8 mouse cellular contexts compared by ENCODE assay signal in genomic region chr4:133601721-133602218, GRCm38 (mm10). TPM values are rescaled to one million over a fixed set of nuclear protein-coding genes. Genes with fewer than 3 reads are reported as not detected.
DNase-seq lines count a peak whose midpoint lies in the region; ATAC-seq and TF ChIP-seq lines count a peak whose summit lies in the region.

Gene Sfn, minus strand, starts transcription at chr4:133602168.

- peaks cover 23% of the 10 kb centered on the region for H3K27me3 ChIP-seq in heart, embryonic 16.5 days (ENCODE audit: control insufficient read depth, insufficient read depth, low read length)
- no peaks in the 10 kb centered on the region for H3K27me3 ChIP-seq in stomach, postnatal 0 days (ENCODE audit: control insufficient read depth, insufficient read depth, low read length)

- no peak within 1 kb of the TSS for H3K27ac ChIP-seq in layer of hippocampus, adult 2 months
- H3K27ac ChIP-seq in heart, embryonic 16.5 days (ENCODE audit: low read length), result no peak within 1 kb of the TSS
- peak within 1 kb of the TSS; percentile 85 for H3K27ac ChIP-seq in stomach, postnatal 0 days (replicated peaks)

- TF ChIP-seq EP300 in stomach, postnatal 0 days (optimal IDR thresholded peaks at IDR 0.05), result no peak

- peaks cover 8% of the 10 kb centered on the region for H3K4me1 ChIP-seq in heart, embryonic 16.5 days (ENCODE audit: control insufficient read depth, insufficient read depth, low read length)
- H3K4me1 ChIP-seq in stomach, postnatal 0 days (replicated peaks; ENCODE audit: control insufficient read depth, insufficient read depth), result 0 out of 2 replicates have a peak, but pooled peaks cover 2% of the 10 kb centered on the region

- H3K4me3 ChIP-seq in layer of hippocampus, adult 2 months, result no peak within 1 kb of the TSS
- peak within 1 kb of the TSS; percentile 36 for H3K4me3 ChIP-seq in heart, embryonic 16.5 days (ENCODE audit: low read length)
- peak within 1 kb of the TSS; percentile 37 for H3K4me3 ChIP-seq in stomach, postnatal 0 days (ENCODE audit: low read depth, low read length)

- peaks cover 3% of the 10 kb centered on the region; the same call in 1 of the 2 replicates for H3K36me3 ChIP-seq in heart, embryonic 16.5 days (ENCODE audit: control insufficient read depth, insufficient read depth)
- H3K36me3 ChIP-seq in stomach, postnatal 0 days (ENCODE audit: control insufficient read depth, insufficient read depth, low read length), result peaks cover 5% of the 10 kb centered on the region; the same call in 1 of the 2 replicates

- peak; percentile 71 for TF ChIP-seq CTCF in layer of hippocampus, adult 2 months (conservative IDR thresholded peaks at IDR 0.05)
- peak; percentile 80 for TF ChIP-seq CTCF in stomach, postnatal 0 days (IDR thresholded peaks at IDR 0.05; ENCODE audit: low read depth)

- DNase-seq in layer of hippocampus, adult 2 months (ENCODE audit: low spot score in 2 of 2), result no peak
- DNase-seq in layer of hippocampus, adult 8-10 months (ENCODE audit: low spot score in 2 of 2), result no peak
- peak; percentile 44 to 48 for DNase-seq in cerebellum, postnatal 36 days
- DNase-seq in kidney, postnatal 14 days, result peak; percentile 79
- DNase-seq in lung, postnatal 4 days, result peak; percentile 80 to 89
- peak; percentile 94 for DNase-seq in stomach, postnatal 0 days (ENCODE audit: low spot score)
- no peak for DNase-seq in layer of hippocampus, adult 9-11 months

- 3% methylated on average over 16 of the region's 16 CpGs for WGBS in heart, embryonic 16.5 days
- WGBS in stomach, postnatal 0 days, result 5% methylated on average over 16 of the region's 16 CpGs

- H3K4me2 ChIP-seq in heart, embryonic 16.5 days (ENCODE audit: low read depth, low read length), result peak within 1 kb of the TSS; percentile 55
- peak within 1 kb of the TSS; percentile 42 for H3K4me2 ChIP-seq in stomach, postnatal 0 days (replicated peaks; ENCODE audit: low read depth)

- no peaks in the 10 kb centered on the region for H3K9me3 ChIP-seq in heart, embryonic 16.5 days (replicated peaks; ENCODE audit: control insufficient read depth, low read length)
- no peaks in the 10 kb centered on the region for H3K9me3 ChIP-seq in stomach, postnatal 0 days (ENCODE audit: control insufficient read depth, low read length)

- H3K9ac ChIP-seq in heart, embryonic 16.5 days (ENCODE audit: low read length), result no peak within 1 kb of the TSS
- peak within 1 kb of the TSS; percentile 58 for H3K9ac ChIP-seq in stomach, postnatal 0 days (ENCODE audit: low read length)

- ATAC-seq in heart, embryonic 16.5 days (replicated peaks; ENCODE audit: extremely low read depth, insufficient read depth, low FRiP score), result no peak
- peak; percentile 82 for ATAC-seq in stomach, postnatal 0 days (ENCODE audit: low FRiP score, low TSS enrichment)

RNA-seq across cellular contexts. Expression of gene Sfn, which starts in this region (rescaled TPM):
- total RNA-seq in layer of hippocampus, adult 2 months (2021), result 1 to 10 TPM; 1.6 to 1.8 TPM
- 1 to 10 TPM; 1.4 to 3.1 (median 2.1) TPM for total RNA-seq in layer of hippocampus, adult 8-10 months (2022)
- polyA plus RNA-seq in heart, embryonic 16.5 days (2015; fragmentation: Nextera tagmentation; extraction: Ambion mirVana), result 11.2 and 20.6 TPM in 2 replicates
- 355 and 371 TPM in 2 replicates for polyA plus RNA-seq in stomach, postnatal 0 days (2015; fragmentation: Nextera tagmentation; extraction: Ambion mirVana)

Comparison
In these comparisons a context has a peak if more than half of its experiments do, and no peak if none do; other contexts are left out.
1. RNA of gene Sfn (polyA plus RNA-seq): 355 to 371 TPM in stomach, postnatal 0 days; 11.2 to 20.6 TPM in heart, embryonic 16.5 days; every median in the first group is over 10 times any median in the second.
2. DNase-seq: peak in cerebellum, postnatal 36 days (2 of 2), kidney, postnatal 14 days (single experiment), lung, postnatal 4 days (2 of 2) and stomach, postnatal 0 days (single experiment); none in layer of hippocampus, adult 2 months (0 of 2), layer of hippocampus, adult 8-10 months (0 of 2) and layer of hippocampus, adult 9-11 months (single experiment).